Mouse (Mus musculus) T-cell, adult 2 months (primary cell): ENCODE results near the gene Plekhm3.

ENCODE experiments used
- DNase-seq: peaks from one replicate; pipeline ENCODE4 v3.0.0; 2022; ENCODE audit warnings: low spot score

Gene Plekhm3

DNA sequence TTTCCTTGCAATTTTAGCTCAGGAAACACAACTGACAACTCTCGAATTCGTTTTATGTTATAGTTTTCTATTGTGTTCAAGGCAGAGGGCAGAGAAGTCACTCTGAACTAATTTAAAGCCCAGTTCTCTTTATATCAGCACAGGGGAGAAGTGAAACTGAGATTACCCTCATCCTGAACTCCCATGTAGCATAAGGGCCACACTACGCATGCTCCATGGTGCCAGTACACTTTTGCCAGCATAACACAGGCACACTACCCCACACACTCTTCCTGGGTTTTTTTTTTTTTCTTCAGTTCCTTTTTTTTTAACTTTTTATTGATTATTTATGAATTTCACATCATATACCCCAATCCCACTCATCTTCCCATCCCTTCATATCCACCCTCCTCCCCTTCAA, 28.1 kb downstream of the Plekhm3 start:
- DNase-seq = no peak

- DNase-seq = no peak
Measured at GRCm38 (mm10) chr1:64927437-64928274, 29.0 kb downstream of the Plekhm3 start.

DNA sequence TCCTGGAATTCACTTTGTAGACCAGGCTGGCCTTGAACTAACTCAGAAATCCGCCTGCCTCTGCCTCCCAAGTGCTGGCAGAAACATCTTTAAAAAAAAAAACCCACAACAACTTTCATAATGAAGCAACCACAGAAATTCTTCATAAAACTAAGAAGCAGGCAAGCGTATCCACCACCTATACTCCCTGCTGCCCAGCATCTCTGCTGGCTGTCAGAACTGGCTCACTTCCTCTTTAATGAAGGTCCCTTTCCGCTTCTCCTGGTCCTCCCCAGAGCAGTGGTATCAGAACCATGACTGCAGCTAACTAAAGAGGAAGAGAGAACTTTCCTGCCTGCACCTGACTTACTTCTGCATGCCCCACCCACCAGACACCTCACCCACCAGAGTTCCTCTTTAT, 31.0 kb downstream of the Plekhm3 start:
- DNase-seq = peak; percentile 26

GRCm38 (mm10) chr1:64924283-64924682, 32.3 kb downstream of the Plekhm3 start:
- no peak for DNase-seq

GRCm38 (mm10) chr1:64918810-64919528, 37.7 kb downstream of the Plekhm3 start:
- DNase-seq = no peak

DNA sequence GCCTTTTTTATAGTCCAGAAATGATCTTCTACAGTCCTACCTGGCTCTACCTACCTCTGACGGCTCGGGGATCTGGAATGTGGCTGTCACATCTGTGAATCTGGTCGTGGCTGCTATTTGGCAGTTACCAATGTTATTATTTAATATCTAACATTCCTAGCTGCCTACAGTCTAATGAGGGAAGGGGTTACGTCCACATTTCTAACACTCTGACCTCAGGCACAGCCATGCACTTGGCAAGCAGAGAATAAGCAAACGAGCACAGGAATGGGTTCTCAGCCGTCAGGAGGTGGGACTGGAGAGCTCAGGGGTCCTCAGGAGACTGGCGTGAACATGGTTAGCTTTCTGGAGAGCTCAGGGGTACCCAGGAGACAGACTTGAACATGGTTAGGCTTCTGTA, 38.7 kb downstream of the Plekhm3 start:
- no peak for DNase-seq

GRCm38 (mm10) chr1:64916884-64917507, 39.6 kb downstream of the Plekhm3 start:
- no peak for DNase-seq

- no peak for DNase-seq
Measured at GRCm38 (mm10) chr1:64914356-64914755, 42.3 kb downstream of the Plekhm3 start.

GRCm38 (mm10) chr1:64907740-64908139, 48.9 kb downstream of the Plekhm3 start:
- no peak for DNase-seq

DNA sequence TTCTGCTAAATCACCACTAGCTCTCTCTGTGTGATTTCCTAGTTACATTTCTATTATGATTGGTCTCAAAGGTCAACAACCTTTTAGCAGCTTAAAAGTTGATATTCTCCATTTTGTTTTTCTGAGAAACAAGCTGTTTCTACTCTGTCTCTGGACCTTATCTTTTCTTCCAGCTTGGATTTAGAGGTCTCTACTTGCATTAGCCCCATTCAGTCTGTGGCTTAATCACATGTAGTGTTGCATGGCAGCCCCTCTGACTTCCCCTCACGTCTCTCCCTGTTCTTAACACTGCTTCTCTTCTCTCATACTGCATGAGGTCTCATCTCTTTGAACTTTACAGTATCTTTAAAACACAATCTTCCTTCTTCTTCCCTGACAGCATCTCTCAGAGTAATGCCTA, 50.4 kb downstream of the Plekhm3 start:
- DNase-seq = no peak

DNA sequence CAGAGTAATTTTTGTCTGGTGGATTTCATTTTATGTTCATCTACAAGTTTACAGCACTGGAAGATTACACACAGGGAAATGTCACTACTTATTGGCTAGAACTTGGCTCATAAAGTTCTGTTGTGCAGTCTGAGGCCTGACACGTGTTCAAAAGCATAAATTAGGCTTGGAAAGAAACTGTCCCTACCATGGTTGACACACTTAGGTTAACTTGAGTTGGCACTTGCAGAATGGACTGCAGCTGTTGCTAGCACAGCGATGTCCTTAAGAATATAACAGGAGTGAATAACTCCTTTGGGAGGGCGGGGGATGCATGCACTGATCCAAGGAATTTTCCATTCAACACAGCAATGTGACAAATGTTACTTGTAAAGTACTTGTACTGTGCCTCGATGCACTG, 53.2 kb downstream of the Plekhm3 start:
- no peak for DNase-seq

DNA sequence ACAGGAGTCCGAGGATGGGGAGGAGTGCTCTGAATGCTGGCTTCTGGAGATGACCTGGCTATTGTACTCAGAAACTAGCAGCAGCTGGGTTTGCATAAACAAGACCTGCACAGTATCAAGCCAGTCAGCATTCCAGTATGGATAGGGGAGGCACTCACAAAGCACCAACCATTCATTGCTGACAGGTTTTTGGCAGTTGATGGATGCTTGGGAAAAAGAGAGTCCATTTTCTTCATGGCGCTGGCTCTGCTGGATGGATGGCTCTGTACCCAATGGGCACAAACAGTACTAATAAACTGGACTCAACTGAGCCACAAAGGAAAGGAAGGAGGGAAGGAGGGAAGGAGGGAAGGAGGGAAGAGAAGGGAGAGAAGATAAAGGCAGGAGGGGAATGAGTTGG, 53.8 kb downstream of the Plekhm3 start:
- DNase-seq = no peak

GRCm38 (mm10) chr1:64899763-64900162, 56.9 kb downstream of the Plekhm3 start:
- no peak for DNase-seq

GRCm38 (mm10) chr1:64897485-64897884, 59.1 kb downstream of the Plekhm3 start:
- DNase-seq = no peak

DNA sequence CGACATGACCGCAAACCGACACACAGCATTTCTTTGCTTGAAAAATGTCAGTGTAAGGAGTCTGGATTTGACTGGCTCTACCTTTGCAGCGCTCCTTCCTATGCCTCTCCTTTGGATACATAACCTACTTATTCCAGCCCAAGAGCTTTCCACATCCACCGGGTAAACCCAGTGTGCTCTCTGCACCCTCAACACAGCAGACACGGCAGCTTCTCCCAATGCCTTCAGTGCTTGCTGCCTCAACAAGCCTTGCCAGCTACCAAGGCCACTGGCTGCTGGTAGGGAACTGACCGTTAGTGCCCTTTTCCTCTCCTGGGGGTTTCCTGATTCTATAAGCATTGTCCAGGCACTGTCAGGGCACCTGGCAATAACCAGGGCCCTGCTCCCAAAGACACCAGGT, 62.8 kb downstream of the Plekhm3 start:
- DNase-seq = no peak

- no peak for DNase-seq
Measured at GRCm38 (mm10) chr1:64891332-64891731, 65.3 kb downstream of the Plekhm3 start.

DNA sequence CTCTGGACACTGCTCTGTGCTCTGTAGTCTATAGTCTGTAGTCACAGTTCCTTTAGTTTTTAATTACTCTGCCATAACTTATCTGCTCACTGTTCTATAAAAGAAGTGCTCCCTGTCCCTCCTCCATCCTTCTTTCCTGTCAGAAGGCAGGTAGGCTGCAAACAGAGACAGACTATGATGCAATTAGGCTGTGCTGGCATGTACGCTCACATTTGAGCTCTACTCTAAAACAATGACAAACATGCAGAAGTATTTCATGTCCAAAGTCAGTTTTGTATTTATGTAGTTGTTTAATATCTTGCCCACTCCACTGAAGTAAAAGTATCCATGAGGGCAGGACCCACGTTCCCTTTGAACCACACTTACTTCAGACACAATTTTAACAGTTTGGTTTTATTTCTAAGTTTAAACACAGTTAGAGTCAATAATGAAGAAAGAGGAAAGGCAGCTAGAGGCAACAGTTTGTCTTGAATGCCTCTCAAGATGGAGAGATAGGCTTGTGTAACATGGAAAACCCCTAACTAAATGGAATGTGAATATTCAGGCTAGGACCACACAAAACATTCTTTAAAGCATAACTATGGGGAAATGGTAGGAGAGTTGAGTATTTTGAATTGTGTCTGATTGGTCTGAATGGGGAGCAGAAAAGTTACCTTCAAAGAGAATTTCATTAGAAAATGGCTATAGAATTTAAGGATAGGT, 69.0 kb downstream of the Plekhm3 start:
- DNase-seq = no peak

GRCm38 (mm10) chr1:64886718-64887117, 69.9 kb downstream of the Plekhm3 start:
- DNase-seq = no peak

DNA sequence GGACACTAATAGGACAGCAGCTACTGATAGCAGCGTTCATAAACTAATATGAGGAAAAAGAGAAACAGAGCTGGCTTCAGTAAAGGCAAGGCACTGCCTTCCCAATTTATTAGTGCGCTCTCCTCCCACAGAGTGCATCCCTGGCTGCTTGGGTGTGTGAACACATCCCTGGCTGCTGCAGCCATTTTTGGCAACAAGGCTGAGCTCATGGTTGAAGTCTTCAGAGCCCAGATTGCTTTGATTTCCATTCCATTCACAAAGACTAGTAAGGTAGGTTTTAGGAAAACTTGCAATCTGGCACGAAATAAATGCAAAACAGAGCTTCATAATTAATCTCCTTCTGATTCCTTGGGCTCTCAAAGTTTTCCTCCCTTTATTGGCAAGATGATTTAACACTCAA, 71.3 kb downstream of the Plekhm3 start:
- no peak for DNase-seq

DNA sequence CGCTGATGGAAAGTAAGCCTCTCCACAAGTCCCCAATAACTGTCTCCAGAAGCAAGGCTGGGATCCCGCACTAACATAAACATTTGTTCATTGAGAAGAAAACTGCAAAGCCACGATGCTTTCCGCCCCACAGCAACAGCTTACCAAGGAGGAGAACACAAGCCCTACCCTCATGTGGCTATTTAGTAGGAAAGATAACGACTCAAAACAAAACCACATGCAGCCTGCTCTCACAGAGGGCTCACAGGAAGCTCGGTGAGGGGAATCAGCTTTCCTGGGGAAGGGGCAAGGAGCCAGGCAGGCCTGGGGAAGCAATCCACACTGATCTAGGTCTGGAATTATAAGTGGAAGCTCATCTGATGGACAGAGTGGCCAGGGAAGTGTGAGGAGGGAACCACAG, 72.6 kb downstream of the Plekhm3 start:
- no peak for DNase-seq

DNA sequence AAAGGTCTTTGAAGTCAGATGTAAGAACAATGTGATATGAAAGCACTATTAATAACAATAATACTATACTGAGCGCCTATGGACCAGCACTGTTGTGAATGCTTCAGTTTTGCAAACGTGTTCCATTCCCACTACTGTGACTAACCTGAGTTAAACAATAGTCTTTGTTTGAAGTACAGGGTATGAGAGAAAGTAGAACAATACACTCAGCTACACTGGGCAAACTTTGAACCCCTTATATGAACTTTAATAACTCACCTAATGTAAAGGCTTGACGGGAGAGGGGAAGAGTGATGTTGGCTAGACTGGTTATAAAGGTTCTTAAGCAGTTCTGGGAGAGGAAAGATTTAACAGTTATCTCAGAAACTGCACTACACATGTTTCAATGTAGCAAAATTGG, 76.0 kb downstream of the Plekhm3 start:
- DNase-seq = no peak

- DNase-seq = no peak
Measured at GRCm38 (mm10) chr1:64878795-64879240, 77.8 kb downstream of the Plekhm3 start.
